Mouse (Mus musculus) CH12.LX (cell line): ENCODE data around the gene Grip1.
A peak's percentile ranks its signal among the peaks of the same experiment; 100 is the strongest.

Experiments used
- CHD2 ChIP-seq: IDR thresholded peaks from 2 replicates; pipeline ENCODE4 v1.6.1; 2011; ENCODE audit warnings: low read length, improper control_type of control experiment
- CTCF ChIP-seq, 2 experiments: IDR thresholded peaks in 1 of 2; conservative IDR thresholded peaks in 1 of 2; 2 replicates each; pipeline ENCODE4 v1.5.1; 2011 to 2012; ENCODE audit warnings: low read depth in 2 of 2, low read length in 2 of 2, improper control_type of control experiment in 1 of 2, inconsistent platforms in 1 of 2, mild to moderate bottlenecking in 1 of 2, moderate library complexity in 1 of 2
- KAT2A ChIP-seq: IDR thresholded peaks from 2 replicates; pipeline ENCODE4 v1.6.1; 2012; ENCODE audit warnings: low read length, improper control_type of control experiment, inconsistent platforms; ENCODE audit not compliant: insufficient replicate concordance
- MEF2A ChIP-seq: IDR thresholded peaks from 2 replicates; pipeline ENCODE4 v1.6.1; 2014; ENCODE audit warnings: low read depth, mild to moderate bottlenecking, inconsistent platforms, low read length, improper control_type of control experiment, borderline replicate concordance
- POLR2A ChIP-seq: IDR thresholded peaks from 2 replicates; pipeline ENCODE4 v1.6.1; 2011; ENCODE audit warnings: low read depth, mild to moderate bottlenecking, improper control_type of control experiment, low read length

GRCm38 (mm10) chr10:119790507-119790906 lies 336.9 kb downstream of the Grip1 start:
- TF ChIP-seq CTCF (conservative IDR thresholded peaks at IDR 0.05 in 1 of 2, IDR thresholded peaks at IDR 0.05 in 1 of 2; ENCODE audit: low read depth in 2 of 2, low read length in 2 of 2): peak in 1 of 2 experiments; percentile 72; a peak in 2 of 4 replicates
- no peak for TF ChIP-seq POLR2A
- TF ChIP-seq KAT2A: no peak
- no peak for TF ChIP-seq CHD2
- no peak for TF ChIP-seq MEF2A
